Mouse (Mus musculus): ENCODE measurements at regions not wholly inside any gene's neighbourhood (a gene's known extent, or its start where the extent isn't known, plus 50 kb on each side); places are given as distances from the start of the nearest gene placed in this dataset.

- TF ChIP-seq GATA1 (IDR thresholded peaks at IDR 0.05; ENCODE audit: borderline replicate concordance, low read length) (no peak), FLI1 (IDR thresholded peaks at IDR 0.05; ENCODE audit: low read length) (no peak)
Measured at GRCm38 (mm10) chr14:105511826-105512225, 253.5 kb downstream of the Ndfip2 start.

All from megakaryocyte, embryonic 14.5 days (primary cell).